Mouse (Mus musculus): ENCODE measurements around the gene Creb3l1.

- TF ChIP-seq CTCF (IDR thresholded peaks at IDR 0.05) (no peak), POLR2A (IDR thresholded peaks at IDR 0.05; ENCODE audit: insufficient read depth, low read depth, low read length) (no peak)
These were observed 66.3 kb downstream of the Creb3l1 start for GRCm38 (mm10) chr2:91958049-91958448.

Measured in heart, adult 2 months (tissue).